Mouse (Mus musculus) cortical plate, adult 2 months (tissue): ENCODE measurements around the gene Tiam1.
A peak's percentile ranks its signal among the peaks of the same experiment; 100 is the strongest.

ENCODE experiments used
- CTCF ChIP-seq: fragments of 200-500 bp; IDR thresholded peaks from 2 replicates; pipeline ENCODE4 v1.5.1; 2011; ENCODE audit warnings: mild to moderate bottlenecking, control low read depth, low read length; ENCODE audit not compliant: insufficient read depth; ENCODE audit errors: extremely low read depth
- POLR2A ChIP-seq: fragments of 200-500 bp; IDR thresholded peaks from 2 replicates; pipeline ENCODE4 v1.6.1; 2011; ENCODE audit warnings: mild to moderate bottlenecking, low read length, control low read depth; ENCODE audit not compliant: insufficient read depth; ENCODE audit errors: extremely low read depth

DNA sequence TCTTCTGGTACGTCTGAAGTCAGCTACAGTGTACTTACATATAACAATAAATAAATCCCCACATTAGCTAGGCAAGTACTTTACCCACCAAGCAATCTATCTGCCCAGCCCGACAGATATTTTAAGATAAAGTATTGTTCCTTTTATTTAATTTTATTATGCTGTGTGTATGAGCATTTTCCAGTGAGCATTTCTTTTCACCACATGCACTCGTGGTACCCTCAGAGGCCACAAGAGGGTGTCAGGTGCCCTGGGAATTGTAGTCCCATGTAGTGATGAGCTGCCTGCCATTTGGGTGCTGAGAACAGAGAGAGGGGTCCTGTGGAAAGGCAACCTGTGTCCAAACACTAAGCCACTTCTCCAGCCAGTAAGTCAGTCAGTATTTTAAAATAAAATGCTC is 8.0 kb downstream of the Tiam1 start:
- TF ChIP-seq CTCF (0 out of 2 replicates have a peak, but pooled peaks have one; percentile 9), POLR2A (no peak)
